Mouse (Mus musculus): Measurements from ENCODE around the gene F11r. TPM values are rescaled to one million over a fixed set of nuclear protein-coding genes. Genes with fewer than 3 reads are reported as not detected.

The F11r gene
- polyA plus RNA-seq (2014; fragmentation: Illumina TruSeq; extraction: RNeasy Lipid Tissue Mini Kit (QIAGEN cat#74804); ENCODE audit: low read depth, low replicate concordance), result 41.0 TPM

DNA sequence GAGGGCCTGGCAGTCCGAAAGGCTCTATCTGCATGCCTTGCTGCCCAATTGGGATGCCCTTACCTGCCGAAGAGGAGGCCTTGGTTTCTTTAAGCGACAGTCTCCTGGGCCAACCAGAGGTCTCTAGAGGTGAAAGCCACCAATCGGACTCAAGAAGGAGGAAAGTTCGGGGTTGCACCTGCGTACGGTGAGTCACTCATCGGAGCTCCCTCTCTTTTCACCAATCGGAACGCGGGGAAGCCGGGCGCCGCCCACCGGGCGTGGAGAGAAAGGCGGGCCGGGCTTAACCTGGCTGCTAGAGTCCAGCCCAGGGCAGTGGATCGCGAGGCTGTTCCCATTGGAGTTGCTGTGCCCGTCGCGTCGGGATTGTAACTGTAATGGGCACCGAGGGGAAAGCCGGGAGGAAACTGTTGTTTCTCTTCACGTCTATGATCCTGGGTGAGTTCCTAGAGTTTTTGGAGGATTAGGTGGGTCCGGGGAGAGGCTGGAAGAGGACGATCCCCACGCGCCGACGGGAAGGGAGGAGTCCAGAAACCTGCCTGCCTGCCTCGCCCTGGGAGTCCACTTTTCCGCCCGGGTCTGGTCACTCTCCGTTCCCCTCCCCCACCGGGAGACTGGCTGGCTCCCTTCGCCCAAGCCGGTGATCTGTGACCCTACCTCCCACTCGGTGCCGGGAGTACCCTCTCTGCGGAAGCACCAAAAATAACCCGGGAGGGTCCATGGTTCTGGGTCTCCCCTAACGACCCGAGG is at the start of gene F11r:
TSS of gene F11r (plus strand) at position 272 of the 750 bp plus-strand sequence.

DNA sequence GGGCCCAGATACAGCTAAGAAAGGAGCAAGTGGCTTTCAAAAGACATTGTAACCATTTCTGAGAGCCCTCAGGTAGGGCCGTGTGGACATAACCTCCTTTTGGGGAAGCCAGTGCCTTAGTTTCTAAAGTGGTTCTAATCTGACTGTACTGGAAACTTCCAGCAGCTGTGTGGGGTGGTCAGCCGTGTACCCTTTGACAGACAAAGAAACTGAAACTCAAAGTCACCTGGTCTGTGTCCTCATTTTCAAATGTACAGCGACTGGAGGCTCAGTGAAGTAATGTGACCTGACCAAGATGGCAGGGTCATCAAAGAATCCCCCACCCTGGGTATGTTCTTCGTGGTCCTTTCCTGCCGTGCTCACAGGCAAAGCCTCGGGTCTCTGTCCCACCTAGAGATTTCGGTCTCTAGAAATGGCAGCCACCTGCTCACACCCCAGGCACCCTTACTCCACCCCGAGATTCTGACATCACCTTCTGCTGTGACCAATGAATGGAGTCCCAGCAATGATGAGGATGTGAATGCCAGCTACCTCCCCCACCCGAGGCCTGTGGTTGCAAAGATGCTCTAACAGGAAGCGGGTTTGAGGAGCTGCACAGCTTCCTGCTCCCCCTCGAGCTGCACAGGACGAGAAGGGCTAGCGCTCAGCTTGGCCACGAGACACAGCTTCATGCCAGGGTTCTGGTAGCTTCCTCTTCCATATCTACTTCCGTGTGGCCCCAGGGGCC is 48.8 kb upstream of the F11r start, which contains the start of gene Arhgap30:
TSS of gene Arhgap30 (plus strand) at position 579 of the 727 bp plus-strand sequence.

DNA sequence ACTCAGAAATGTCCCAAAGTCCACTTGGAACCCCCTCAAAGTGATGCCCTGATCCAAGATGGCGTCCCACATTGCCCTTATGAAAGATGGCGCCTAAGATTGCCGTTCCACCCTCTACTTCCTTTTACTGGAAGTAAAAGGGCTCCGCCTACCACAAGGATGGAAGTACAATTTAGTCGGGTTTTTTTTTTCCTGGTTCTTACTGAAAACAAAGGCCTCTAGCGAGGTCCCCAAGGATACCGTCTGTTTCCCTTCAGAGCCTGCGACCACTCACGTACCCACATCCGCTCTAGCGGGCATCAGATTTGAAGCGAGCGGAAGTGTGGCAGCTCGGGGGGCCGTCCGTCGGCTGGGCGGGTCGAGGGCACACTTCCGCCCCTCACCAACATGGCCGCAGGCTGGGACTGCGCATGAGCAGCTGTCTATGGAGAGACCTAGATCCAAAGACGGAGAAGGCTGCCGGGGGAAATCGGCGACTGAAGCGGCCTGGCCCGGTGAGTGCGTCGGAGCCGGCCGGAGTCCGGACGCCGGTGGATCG is 26.3 kb upstream of the F11r start, which contains the start of gene Usf1:
TSS of gene Usf1 (plus strand) at position 367 of the 538 bp plus-strand sequence.

DNA sequence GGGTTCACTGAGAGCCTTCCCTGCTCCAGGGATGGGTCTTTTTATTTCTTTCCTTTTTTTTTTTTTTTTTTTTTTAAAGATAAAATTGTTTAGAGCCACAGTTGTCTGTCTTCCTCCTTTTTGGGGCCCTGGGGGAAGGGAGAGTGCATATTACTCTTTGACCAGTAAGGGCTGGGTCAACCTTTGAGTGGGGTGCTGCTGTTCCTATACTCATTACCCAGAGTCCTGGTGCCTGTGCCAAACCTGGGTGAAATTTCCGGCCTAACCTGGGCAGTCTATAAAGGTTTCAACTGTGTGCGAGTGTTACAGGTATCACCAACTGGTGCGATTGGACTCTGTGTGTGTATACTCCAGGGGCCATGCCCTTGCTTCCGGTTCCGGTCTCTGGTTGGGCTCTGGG is 18.7 kb upstream of the F11r start, which contains the start of gene Tstd1:
TSS of gene Tstd1 (plus strand) at position 213 of the 400 bp plus-strand sequence.

GRCm38 (mm10) chr1:171503250-171503591 is 65.9 kb downstream of the F11r start, which contains the start of gene Alyref2:
Gene Alyref2, plus strand, starts transcription at chr1:171503478.

Other genes starting within 250 kb of the F11r start
- gene Pcp4l1, start 241.3 kb upstream of the F11r start, polyA plus RNA-seq (2014; fragmentation: Illumina TruSeq; extraction: RNeasy Lipid Tissue Mini Kit (QIAGEN cat#74804); ENCODE audit: low read depth, low replicate concordance), result 383 TPM
- 0.16 TPM for gene Nr1i3, start 223.6 kb upstream of the F11r start, polyA plus RNA-seq (2014; fragmentation: Illumina TruSeq; extraction: RNeasy Lipid Tissue Mini Kit (QIAGEN cat#74804); ENCODE audit: low read depth, low replicate concordance)
- 90.3 TPM for gene Tomm40l, start 215.0 kb upstream of the F11r start, polyA plus RNA-seq (2014; fragmentation: Illumina TruSeq; extraction: RNeasy Lipid Tissue Mini Kit (QIAGEN cat#74804); ENCODE audit: low read depth, low replicate concordance)
- gene Apoa2, start 212.5 kb upstream of the F11r start, polyA plus RNA-seq (2014; fragmentation: Illumina TruSeq; extraction: RNeasy Lipid Tissue Mini Kit (QIAGEN cat#74804); ENCODE audit: low read depth, low replicate concordance), result 18.8 TPM
- 22.5 TPM for gene Fcer1g, start 203.2 kb upstream of the F11r start, polyA plus RNA-seq (2014; fragmentation: Illumina TruSeq; extraction: RNeasy Lipid Tissue Mini Kit (QIAGEN cat#74804); ENCODE audit: low read depth, low replicate concordance)
- 0.86 TPM for gene Adamts4, start 187.1 kb upstream of the F11r start, polyA plus RNA-seq (2014; fragmentation: Illumina TruSeq; extraction: RNeasy Lipid Tissue Mini Kit (QIAGEN cat#74804); ENCODE audit: low read depth, low replicate concordance)
- 1,308 TPM for gene Ndufs2, start 186.1 kb upstream of the F11r start, polyA plus RNA-seq (2014; fragmentation: Illumina TruSeq; extraction: RNeasy Lipid Tissue Mini Kit (QIAGEN cat#74804); ENCODE audit: low read depth, low replicate concordance)
- 19.0 TPM for gene B4galt3, start 167.2 kb upstream of the F11r start, polyA plus RNA-seq (2014; fragmentation: Illumina TruSeq; extraction: RNeasy Lipid Tissue Mini Kit (QIAGEN cat#74804); ENCODE audit: low read depth, low replicate concordance)
- gene Ppox, start 156.3 kb upstream of the F11r start, polyA plus RNA-seq (2014; fragmentation: Illumina TruSeq; extraction: RNeasy Lipid Tissue Mini Kit (QIAGEN cat#74804); ENCODE audit: low read depth, low replicate concordance), result 28.1 TPM
- gene Usp21, start 149.5 kb upstream of the F11r start, polyA plus RNA-seq (2014; fragmentation: Illumina TruSeq; extraction: RNeasy Lipid Tissue Mini Kit (QIAGEN cat#74804); ENCODE audit: low read depth, low replicate concordance), result 27.0 TPM
- 94.8 TPM for gene Ufc1, start 142.5 kb upstream of the F11r start, polyA plus RNA-seq (2014; fragmentation: Illumina TruSeq; extraction: RNeasy Lipid Tissue Mini Kit (QIAGEN cat#74804); ENCODE audit: low read depth, low replicate concordance)
- gene Dedd, start 108.4 kb upstream of the F11r start, polyA plus RNA-seq (2014; fragmentation: Illumina TruSeq; extraction: RNeasy Lipid Tissue Mini Kit (QIAGEN cat#74804); ENCODE audit: low read depth, low replicate concordance), result 29.9 TPM
- 45.2 TPM for gene Nit1, start 91.9 kb upstream of the F11r start, polyA plus RNA-seq (2014; fragmentation: Illumina TruSeq; extraction: RNeasy Lipid Tissue Mini Kit (QIAGEN cat#74804); ENCODE audit: low read depth, low replicate concordance)
- gene Pfdn2, start 91.9 kb upstream of the F11r start, polyA plus RNA-seq (2014; fragmentation: Illumina TruSeq; extraction: RNeasy Lipid Tissue Mini Kit (QIAGEN cat#74804); ENCODE audit: low read depth, low replicate concordance), result 90.2 TPM
- not detected for gene Klhdc9, start 76.7 kb upstream of the F11r start, polyA plus RNA-seq (2014; fragmentation: Illumina TruSeq; extraction: RNeasy Lipid Tissue Mini Kit (QIAGEN cat#74804); ENCODE audit: low read depth, low replicate concordance)
- 0.47 TPM for gene Nectin4, start 67.4 kb upstream of the F11r start, polyA plus RNA-seq (2014; fragmentation: Illumina TruSeq; extraction: RNeasy Lipid Tissue Mini Kit (QIAGEN cat#74804); ENCODE audit: low read depth, low replicate concordance)
- gene Arhgap30, start 48.6 kb upstream of the F11r start, polyA plus RNA-seq (2014; fragmentation: Illumina TruSeq; extraction: RNeasy Lipid Tissue Mini Kit (QIAGEN cat#74804); ENCODE audit: low read depth, low replicate concordance), result 3.0 TPM
- gene Usf1, start 26.2 kb upstream of the F11r start, polyA plus RNA-seq (2014; fragmentation: Illumina TruSeq; extraction: RNeasy Lipid Tissue Mini Kit (QIAGEN cat#74804); ENCODE audit: low read depth, low replicate concordance), result 34.5 TPM
- gene Tstd1, start 18.7 kb upstream of the F11r start, polyA plus RNA-seq (2014; fragmentation: Illumina TruSeq; extraction: RNeasy Lipid Tissue Mini Kit (QIAGEN cat#74804); ENCODE audit: low read depth, low replicate concordance), result 3.4 TPM
- 3.7 TPM for gene Alyref2, start 65.9 kb downstream of the F11r start, polyA plus RNA-seq (2014; fragmentation: Illumina TruSeq; extraction: RNeasy Lipid Tissue Mini Kit (QIAGEN cat#74804); ENCODE audit: low read depth, low replicate concordance)
- not detected for gene Itln1, start 97.8 kb downstream of the F11r start, polyA plus RNA-seq (2014; fragmentation: Illumina TruSeq; extraction: RNeasy Lipid Tissue Mini Kit (QIAGEN cat#74804); ENCODE audit: low read depth, low replicate concordance)
- 0.45 TPM for gene Cd244a, start 121.7 kb downstream of the F11r start, polyA plus RNA-seq (2014; fragmentation: Illumina TruSeq; extraction: RNeasy Lipid Tissue Mini Kit (QIAGEN cat#74804); ENCODE audit: low read depth, low replicate concordance)
- gene Ly9, start 169.9 kb downstream of the F11r start, polyA plus RNA-seq (2014; fragmentation: Illumina TruSeq; extraction: RNeasy Lipid Tissue Mini Kit (QIAGEN cat#74804); ENCODE audit: low read depth, low replicate concordance), result 0.29 TPM
- gene Slamf7, start 215.5 kb downstream of the F11r start, polyA plus RNA-seq (2014; fragmentation: Illumina TruSeq; extraction: RNeasy Lipid Tissue Mini Kit (QIAGEN cat#74804); ENCODE audit: low read depth, low replicate concordance), result 0.42 TPM
- gene Cd48, start 244.5 kb downstream of the F11r start, polyA plus RNA-seq (2014; fragmentation: Illumina TruSeq; extraction: RNeasy Lipid Tissue Mini Kit (QIAGEN cat#74804); ENCODE audit: low read depth, low replicate concordance), result 3.3 TPM